Mouse (Mus musculus): ENCODE measurements around the gene Stard13.

- TF ChIP-seq POLR2A (IDR thresholded peaks at IDR 0.05; ENCODE audit: extremely low read depth, insufficient read depth, low read length) (no peak), CTCF (IDR thresholded peaks at IDR 0.05; ENCODE audit: extremely low read depth, insufficient read depth, low read length) (no peak)
These were observed 84.1 kb downstream of the Stard13 start for GRCm38 (mm10) chr5:151149509-151149908.
